Mouse (Mus musculus) myocyte (in vitro differentiated cells): ENCODE data around the gene Tpgs1.

ENCODE experiments used
- POLR2A ChIP-seq: IDR thresholded peaks from one replicate; pipeline ENCODE4 v1.6.1; 2011; ENCODE audit warnings: low read depth, mild to moderate bottlenecking, control low read depth, moderate library complexity; ENCODE audit not compliant: insufficient read length
- POLR2AphosphoS2 ChIP-seq: IDR thresholded peaks from one replicate; pipeline ENCODE4 v1.6.1; 2011; ENCODE audit warnings: low read depth, control low read depth; ENCODE audit not compliant: insufficient read length
- USF1 ChIP-seq: IDR thresholded peaks from one replicate; pipeline ENCODE4 v1.6.1; 2011; ENCODE audit warnings: low read depth, mild to moderate bottlenecking, control low read depth, moderate library complexity

DNA sequence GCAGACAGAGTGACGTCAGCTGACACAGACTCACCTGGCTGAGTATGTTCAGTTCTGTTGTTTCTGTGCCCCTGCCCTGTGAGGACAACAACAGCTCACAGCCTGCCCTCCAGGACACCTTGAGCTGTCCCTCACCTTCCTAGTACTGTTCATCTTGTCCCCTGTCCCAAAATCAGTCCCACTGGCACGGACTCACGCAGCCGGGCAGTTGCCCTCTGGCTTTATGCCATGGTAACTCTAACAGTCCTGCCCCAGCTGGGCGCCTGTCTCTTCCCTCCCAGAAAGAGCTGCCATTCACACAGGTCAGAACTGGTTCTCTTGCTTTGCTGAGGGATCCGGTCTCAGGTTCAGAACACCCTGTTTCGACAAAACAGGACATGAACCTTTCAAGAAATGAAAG is 16.4 kb upstream of the Tpgs1 start:
- no peak for TF ChIP-seq POLR2A
- no peak for TF ChIP-seq POLR2AphosphoS2
- no peak for TF ChIP-seq USF1
